Mouse (Mus musculus) hindbrain, embryonic 16.5 days (tissue): ENCODE measurements around the gene Slc38a10. TPM values are rescaled to one million over a fixed set of nuclear protein-coding genes. Genes with fewer than 3 reads are reported as not detected.

Source experiments
- ATAC-seq: fragments of 200-750 bp; cut with Nextera tagmentation; 2 replicates; pipeline ENCODE4 v1.8.0; 2017; ENCODE audit warnings: moderate TSS enrichment, moderate library complexity
- H3K27ac ChIP-seq: fragments of 300-500 bp; sonication (generic); 2 replicates; pipeline ENCODE4 v1.5.1; 2014; ENCODE audit warnings: low read depth, mild to moderate bottlenecking, control low read depth, low read length, moderate library complexity
- H3K27me3 ChIP-seq: fragments of 300-500 bp; sonication (generic); replicated peaks from 2 replicates; pipeline ENCODE4 v1.6.1; 2014; ENCODE audit warnings: low read length; ENCODE audit not compliant: control insufficient read depth, insufficient read depth
- H3K36me3 ChIP-seq: fragments of 300-500 bp; sonication (generic); 2 replicates; pipeline ENCODE4 v1.6.1; 2014; ENCODE audit warnings: mild to moderate bottlenecking, low read length, moderate library complexity, mixed read lengths; ENCODE audit not compliant: control insufficient read depth, insufficient read depth
- H3K4me1 ChIP-seq: fragments of 300-500 bp; sonication (generic); 2 replicates; pipeline ENCODE4 v1.6.1; 2014; ENCODE audit warnings: low read depth, low read length; ENCODE audit not compliant: control insufficient read depth, insufficient read depth
- H3K4me2 ChIP-seq: fragments of 300-500 bp; sonication (generic); 2 replicates; pipeline ENCODE4 v1.6.1; 2014; ENCODE audit warnings: mild to moderate bottlenecking, low read length, control low read depth, moderate library complexity
- H3K4me3 ChIP-seq: fragments of 300-500 bp; sonication (generic); 2 replicates; pipeline ENCODE4 v1.5.1; 2014; ENCODE audit warnings: mild to moderate bottlenecking, low read length, control low read depth, moderate library complexity
- H3K9ac ChIP-seq: fragments of 300-500 bp; sonication (generic); 2 replicates; pipeline ENCODE4 v1.6.1; 2014; ENCODE audit warnings: low read depth, mild to moderate bottlenecking, control low read depth, low read length, moderate library complexity
- H3K9me3 ChIP-seq: fragments of 300-500 bp; sonication (generic); 2 replicates; pipeline ENCODE4 v1.6.1; 2014; ENCODE audit warnings: mild to moderate bottlenecking, low read length, moderate library complexity; ENCODE audit not compliant: control insufficient read depth
- WGBS: fragments of 180-500 bp; shearing (Covaris S2); extraction: QIAGEN DNeasy Blood & Tissue Kit; methylation state at CpG from one replicate; pipeline ENCODE4 v1.1.7; 2014; 5-methylcytosine and 5-hydroxymethylcytosine counted together
- polyA plus RNA-seq: library from polyadenylated mRNA; unstranded; fragments of >200 nt; fragmentation: Nextera tagmentation; extraction: Ambion mirVana; gene quantifications from 2 replicates; pipeline ENCODE4 v1.2.1, GENCODE M21; 2015

Gene Slc38a10
- polyA plus RNA-seq, 1 experiment from 2014 or later = 114 TPM

DNA sequence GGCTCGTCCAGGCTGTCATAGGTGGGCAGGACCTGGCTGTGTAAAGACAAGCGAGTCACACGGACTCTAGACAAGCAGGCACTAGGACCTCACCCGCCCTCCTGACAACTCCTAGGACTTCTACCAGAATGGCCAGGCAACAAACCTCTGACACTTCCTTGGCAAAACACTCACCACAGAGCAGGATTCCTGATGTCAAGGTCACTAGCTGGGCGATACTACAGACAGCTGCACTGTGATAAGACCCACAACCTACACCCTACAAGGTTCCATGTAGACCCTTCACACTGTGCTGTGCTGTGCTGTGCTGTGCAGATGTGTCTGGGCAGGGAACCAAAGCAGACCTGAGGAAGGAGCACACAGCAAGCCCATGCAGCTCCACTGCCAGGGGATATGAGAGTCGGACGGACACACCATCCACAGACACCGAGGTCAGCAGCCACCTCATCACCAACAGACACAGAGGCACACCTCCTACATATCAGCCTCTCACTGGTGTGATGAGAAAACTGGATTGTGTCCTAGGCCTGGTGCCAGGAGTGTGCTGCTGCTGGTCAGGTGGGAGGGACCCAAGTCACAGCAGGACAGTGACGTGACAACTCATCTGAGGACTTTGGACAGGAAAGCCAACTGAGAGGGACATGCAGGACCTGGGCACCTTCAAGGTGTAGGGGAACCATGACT is 16.2 kb downstream of the Slc38a10 start:
- no peak for ATAC-seq
- no peak overlapping the region for H3K4me3 ChIP-seq
- H3K9me3 ChIP-seq = no peaks in the 10 kb centered on the region
- H3K27me3 ChIP-seq = no peaks in the 10 kb centered on the region
- 93% methylated on average over 9 of the region's 9 CpGs for WGBS
- peaks cover 18% of the 10 kb centered on the region for H3K36me3 ChIP-seq
- no peak overlapping the region for H3K27ac ChIP-seq
- peaks cover 6% of the 10 kb centered on the region; the same call in 1 of the 2 replicates for H3K4me1 ChIP-seq
- H3K9ac ChIP-seq = no peak overlapping the region
- no peak overlapping the region for H3K4me2 ChIP-seq

DNA sequence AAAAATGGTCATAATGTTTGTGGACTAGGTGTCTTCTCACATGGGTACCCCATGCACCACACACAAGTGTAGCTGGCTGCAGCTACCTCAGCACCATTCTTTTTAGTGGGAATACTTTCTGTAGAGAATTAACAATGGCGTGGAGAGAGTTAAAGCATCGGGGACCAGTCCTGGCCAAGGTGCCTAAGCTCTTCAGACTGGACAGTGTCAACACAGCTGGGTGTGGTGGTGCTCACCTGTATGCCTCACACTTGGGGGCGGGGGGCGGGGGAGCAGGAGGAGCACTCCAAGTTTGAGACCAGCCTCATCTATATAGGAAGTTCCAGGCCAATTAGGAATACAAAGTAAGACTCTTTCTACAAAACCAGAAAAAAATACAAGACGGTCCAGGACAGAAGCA is 17.0 kb downstream of the Slc38a10 start:
- ATAC-seq = no peak
- H3K9ac ChIP-seq = no peak overlapping the region
- peaks cover 6% of the 10 kb centered on the region; the same call in 1 of the 2 replicates for H3K4me1 ChIP-seq
- no peak overlapping the region for H3K27ac ChIP-seq
- no peaks in the 10 kb centered on the region for H3K9me3 ChIP-seq
- H3K4me2 ChIP-seq = no peak overlapping the region
- H3K36me3 ChIP-seq = peaks cover 18% of the 10 kb centered on the region
- WGBS = 96% methylated on average over 5 of the region's 5 CpGs
- H3K27me3 ChIP-seq = no peaks in the 10 kb centered on the region
- H3K4me3 ChIP-seq = no peak overlapping the region

DNA sequence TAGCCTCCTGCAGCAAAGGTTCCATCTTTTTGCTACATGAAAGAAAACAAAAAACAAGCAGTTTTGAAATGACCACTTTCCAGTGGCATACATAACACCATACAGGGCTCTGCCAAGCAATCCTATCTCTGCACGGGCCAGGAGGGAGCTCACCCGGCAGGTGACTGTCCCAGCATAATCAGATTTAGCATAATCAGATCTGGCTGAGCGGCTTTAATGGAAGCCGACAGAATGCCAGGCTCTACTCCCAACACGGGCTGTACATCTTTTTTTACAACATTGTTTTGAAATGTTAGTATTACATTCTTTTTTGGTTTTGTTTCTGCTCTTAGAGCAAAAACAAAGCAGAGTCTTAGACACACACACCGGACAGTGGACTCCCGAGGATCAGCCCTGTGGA is 21.9 kb downstream of the Slc38a10 start:
- WGBS = 73% methylated on average over 7 of the region's 7 CpGs
- Histone ChIP-seq H3K27me3 (no peaks in the 10 kb centered on the region), H3K36me3 (peaks cover 13% of the 10 kb centered on the region), H3K27ac (no peak overlapping the region), H3K4me3 (no peak overlapping the region), H3K9me3 (no peaks in the 10 kb centered on the region), H3K4me1 (no peaks in the 10 kb centered on the region), H3K9ac (no peak overlapping the region), H3K4me2 (no peak overlapping the region)
- no peak for ATAC-seq

DNA sequence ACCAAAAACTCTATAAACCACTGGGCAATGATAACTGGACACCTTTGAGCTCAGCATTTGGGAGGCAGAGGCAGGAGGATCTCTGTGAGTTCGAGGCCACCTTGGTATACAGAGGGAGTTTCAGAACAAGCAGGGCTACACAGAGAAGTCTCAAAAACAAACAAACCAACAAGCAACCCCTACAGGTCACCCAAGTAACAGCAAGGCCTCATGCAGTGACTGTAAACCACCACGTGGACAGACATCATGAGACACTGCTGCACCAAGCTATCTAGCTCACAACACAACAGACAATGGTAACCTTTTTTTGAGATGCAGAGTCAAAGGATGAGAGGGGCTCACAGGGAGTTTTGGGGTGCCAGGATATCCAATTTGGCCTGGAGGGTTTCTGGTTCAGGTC is 24.3 kb downstream of the Slc38a10 start:
- H3K27ac ChIP-seq = no peak overlapping the region
- ATAC-seq = no peak
- no peaks in the 10 kb centered on the region for H3K4me1 ChIP-seq
- WGBS = 92% methylated on average over 2 of the region's 2 CpGs
- no peak overlapping the region for H3K4me3 ChIP-seq
- peaks cover 7% of the 10 kb centered on the region for H3K36me3 ChIP-seq
- no peak overlapping the region for H3K9ac ChIP-seq
- no peak overlapping the region for H3K4me2 ChIP-seq
- H3K9me3 ChIP-seq = no peaks in the 10 kb centered on the region
- no peaks in the 10 kb centered on the region for H3K27me3 ChIP-seq

DNA sequence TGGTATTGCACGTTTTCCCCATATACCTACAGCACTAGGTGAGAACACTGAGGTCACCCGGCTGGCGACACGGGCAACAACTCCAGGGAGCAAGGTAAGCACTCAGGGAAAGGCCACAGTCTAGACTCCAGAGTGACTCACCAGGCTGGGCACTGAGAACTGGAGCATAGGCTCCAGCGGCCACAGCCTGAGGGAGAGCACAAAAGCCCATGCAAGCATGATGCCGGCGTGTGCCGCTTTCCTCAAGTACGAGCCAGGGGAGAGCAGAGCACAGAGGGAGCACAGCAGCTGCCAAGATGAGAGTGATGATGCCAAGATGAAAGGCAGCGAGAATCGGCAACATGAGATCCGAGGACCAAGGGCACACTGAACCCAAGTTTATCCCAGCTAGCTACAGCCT is 29.0 kb downstream of the Slc38a10 start:
- Histone ChIP-seq H3K9ac (no peak overlapping the region), H3K4me1 (peaks cover 14% of the 10 kb centered on the region), H3K9me3 (no peaks in the 10 kb centered on the region), H3K36me3 (peaks cover 3% of the 10 kb centered on the region), H3K4me3 (no peak overlapping the region), H3K27me3 (no peaks in the 10 kb centered on the region), H3K27ac (no peak overlapping the region), H3K4me2 (no peak overlapping the region)
- WGBS = 74% methylated on average over 12 of the region's 12 CpGs
- no peak for ATAC-seq

DNA sequence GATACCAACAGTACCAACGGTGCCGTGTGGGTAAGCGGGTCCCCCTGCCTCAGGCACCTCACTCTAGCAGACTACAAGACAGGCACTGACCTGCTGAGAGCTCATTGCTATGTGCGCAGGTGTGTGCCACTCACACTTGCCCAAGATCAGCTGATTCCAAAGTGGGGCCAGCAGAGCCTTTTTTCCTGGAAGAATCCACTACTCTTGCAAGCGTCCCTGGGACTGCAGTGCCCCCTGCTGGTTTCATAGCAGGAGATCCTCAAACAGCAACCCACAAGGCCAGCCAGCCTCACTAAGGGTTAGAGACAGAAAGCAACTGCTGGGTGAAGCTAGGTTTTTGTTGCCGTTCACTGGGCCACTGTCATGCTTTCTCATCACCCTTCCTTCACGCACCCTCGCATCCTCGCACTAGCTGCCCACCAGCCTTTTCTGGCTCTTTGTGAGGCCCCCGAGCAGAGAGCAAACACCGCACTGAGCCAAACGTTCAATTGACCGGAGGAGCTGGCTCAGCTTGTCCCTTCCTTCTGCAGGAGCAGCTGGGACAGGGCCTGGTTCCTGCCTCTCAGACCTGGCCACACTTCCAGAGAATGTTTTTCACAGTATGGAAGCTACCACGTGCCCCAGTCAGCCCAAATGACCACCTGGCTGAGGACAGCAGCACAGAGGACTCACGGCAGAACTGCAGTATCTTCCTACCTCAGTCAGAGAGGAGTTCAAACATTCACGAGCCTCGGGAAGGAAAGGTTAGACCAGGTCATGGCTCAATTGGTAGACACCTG is 30.3 kb downstream of the Slc38a10 start:
- Histone ChIP-seq H3K4me3 (no peak overlapping the region), H3K36me3 (peaks cover 3% of the 10 kb centered on the region), H3K4me2 (no peak overlapping the region), H3K27me3 (no peaks in the 10 kb centered on the region), H3K27ac (0 out of 2 replicates have a peak overlapping the region, but pooled peaks have one; percentile 16), H3K9ac (no peak overlapping the region), H3K4me1 (peaks cover 14% of the 10 kb centered on the region), H3K9me3 (no peaks in the 10 kb centered on the region)
- ATAC-seq = 0 out of 2 replicates have a peak, but pooled peaks have one; percentile 29
- WGBS = 76% methylated on average over 17 of the region's 17 CpGs

DNA sequence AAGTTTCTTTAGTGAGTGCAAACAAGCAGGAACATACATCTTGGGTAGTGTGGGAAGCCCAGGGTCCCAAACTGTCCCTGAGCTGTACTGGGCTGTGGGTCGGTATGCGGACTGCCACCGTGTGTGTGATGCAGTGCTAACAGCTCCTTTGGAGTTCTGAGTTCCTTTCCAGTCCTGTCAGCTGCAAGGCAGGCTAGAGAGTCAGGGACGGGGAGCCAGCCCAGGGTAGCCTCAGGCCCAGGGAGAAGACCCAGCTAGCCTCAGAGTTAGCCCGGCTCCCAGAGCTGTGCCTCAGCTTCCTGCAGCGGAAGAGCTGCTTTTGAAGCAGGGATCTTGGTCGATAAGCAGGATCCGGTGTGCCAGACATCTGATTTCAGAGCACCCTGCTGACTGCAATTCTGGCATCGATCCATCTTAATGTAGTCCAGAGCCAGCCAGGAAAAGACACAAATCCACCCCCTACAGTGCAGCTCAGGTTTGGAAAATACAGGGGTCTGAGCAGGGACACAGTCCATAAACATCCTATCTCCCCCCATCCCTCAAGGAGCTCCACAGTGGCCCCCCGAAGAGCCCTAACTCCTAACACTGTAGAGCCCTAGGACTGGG is 31.1 kb downstream of the Slc38a10 start:
- H3K27ac ChIP-seq = peak overlapping the region; percentile 18; the same call in 1 of the 2 replicates
- peak; percentile 28; the same call in 1 of the 2 replicates for ATAC-seq
- WGBS = 64% methylated on average over 10 of the region's 10 CpGs

DNA sequence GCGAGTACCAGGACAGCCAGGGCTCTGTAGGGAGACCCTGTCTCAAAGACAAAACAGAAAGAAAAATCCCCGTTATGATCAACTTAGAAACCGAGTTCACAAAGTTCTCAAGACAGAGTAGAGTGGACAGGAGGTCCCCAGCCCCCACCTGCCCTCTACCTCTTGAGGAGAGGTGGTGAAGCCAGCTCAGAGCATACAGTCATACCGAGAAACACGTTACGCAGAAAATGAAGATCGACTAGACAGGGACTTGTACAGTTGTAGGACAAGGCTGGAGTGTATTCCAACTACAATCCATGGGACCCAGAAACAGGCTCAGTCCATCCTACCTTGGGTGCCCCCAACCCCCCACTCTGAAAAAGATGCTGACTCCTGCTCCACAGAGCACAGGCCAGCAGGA is 32.0 kb downstream of the Slc38a10 start:
- Histone ChIP-seq H3K36me3 (peaks cover 3% of the 10 kb centered on the region), H3K27ac (no peak overlapping the region), H3K9ac (no peak overlapping the region), H3K9me3 (no peaks in the 10 kb centered on the region), H3K4me3 (no peak overlapping the region), H3K4me1 (peaks cover 14% of the 10 kb centered on the region), H3K27me3 (no peaks in the 10 kb centered on the region), H3K4me2 (no peak overlapping the region)
- ATAC-seq = no peak
- WGBS = 95% methylated on average over 7 of the region's 7 CpGs

More for the DNA sequence above, 31.1 kb downstream of the Slc38a10 start:
- Histone ChIP-seq H3K27me3 (no peaks in the 10 kb centered on the region), H3K9me3 (no peaks in the 10 kb centered on the region), H3K4me3 (no peak overlapping the region), H3K4me1 (peaks cover 14% of the 10 kb centered on the region), H3K4me2 (no peak overlapping the region), H3K9ac (no peak overlapping the region), H3K36me3 (peaks cover 3% of the 10 kb centered on the region)

DNA sequence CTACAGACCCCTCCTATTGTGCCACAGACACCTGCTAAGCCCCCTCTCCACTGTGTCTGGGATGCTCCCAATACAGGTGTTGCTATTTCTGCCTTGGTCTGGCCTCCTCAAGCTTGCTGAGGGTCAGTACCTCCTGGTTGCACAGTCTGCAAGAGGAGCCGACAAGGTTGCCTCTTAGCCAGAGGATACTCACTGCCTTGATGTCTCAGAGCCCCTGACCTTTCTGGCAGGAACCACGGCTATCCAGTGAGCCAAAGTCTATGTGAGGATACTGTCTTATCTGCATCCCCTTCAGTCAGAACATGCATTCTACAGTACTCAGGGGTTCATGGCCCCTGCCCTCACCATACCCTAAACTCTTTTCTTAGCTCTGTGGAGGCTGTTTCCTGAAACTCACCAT is 33.5 kb downstream of the Slc38a10 start:
- Histone ChIP-seq H3K27me3 (no peaks in the 10 kb centered on the region), H3K4me3 (no peak overlapping the region), H3K9me3 (no peaks in the 10 kb centered on the region), H3K36me3 (peaks cover 3% of the 10 kb centered on the region), H3K4me1 (peaks cover 14% of the 10 kb centered on the region), H3K4me2 (no peak overlapping the region), H3K27ac (no peak overlapping the region), H3K9ac (no peak overlapping the region)
- no peak for ATAC-seq
- 84% methylated on average over 2 of the region's 2 CpGs for WGBS
